Mouse (Mus musculus): Measurements from ENCODE around the gene Nipsnap2. TPM values are rescaled to one million over a fixed set of nuclear protein-coding genes. Genes with fewer than 3 reads are reported as not detected.

Nipsnap2 gene
- polyA plus RNA-seq, 1 experiment, result 1.9 TPM

- H3K4me3 ChIP-seq (replicated peaks), result no peak overlapping the region
- H3K4me1 ChIP-seq (ENCODE audit: control insufficient read depth), result peaks cover 26% of the 10 kb centered on the region
- TF ChIP-seq GATA1 (IDR thresholded peaks at IDR 0.05; ENCODE audit: low read length), result no peak
- no peak for TF ChIP-seq TAL1 (IDR thresholded peaks at IDR 0.05; ENCODE audit: low read length)
- H3K27me3 ChIP-seq (ENCODE audit: control insufficient read depth), result peaks cover 5% of the 10 kb centered on the region
- H3K36me3 ChIP-seq (ENCODE audit: control insufficient read depth), result peaks cover 46% of the 10 kb centered on the region
- no peaks in the 10 kb centered on the region for H3K9me3 ChIP-seq (ENCODE audit: control insufficient read depth, low read length)
Measured at GRCm38 (mm10) chr5:129717016-129717415, 7.8 kb upstream of the Nipsnap2 start.

GRCm38 (mm10) chr5:129720176-129720575 is 4.7 kb upstream of the Nipsnap2 start:
- TF ChIP-seq GATA1 (IDR thresholded peaks at IDR 0.05; ENCODE audit: low read length), result no peak
- TF ChIP-seq TAL1 (IDR thresholded peaks at IDR 0.05; ENCODE audit: low read length), result no peak
- H3K9me3 ChIP-seq (ENCODE audit: control insufficient read depth, low read length), result no peaks in the 10 kb centered on the region
- no peak overlapping the region for H3K4me3 ChIP-seq (replicated peaks)
- H3K4me1 ChIP-seq (ENCODE audit: control insufficient read depth), result peaks cover 36% of the 10 kb centered on the region
- peaks cover 46% of the 10 kb centered on the region for H3K36me3 ChIP-seq (ENCODE audit: control insufficient read depth)
- H3K27me3 ChIP-seq (ENCODE audit: control insufficient read depth), result no peaks in the 10 kb centered on the region

- Histone ChIP-seq H3K9me3 (ENCODE audit: control insufficient read depth, low read length) (no peaks in the 10 kb centered on the region), H3K4me1 (ENCODE audit: control insufficient read depth) (peaks cover 55% of the 10 kb centered on the region), H3K27me3 (ENCODE audit: control insufficient read depth) (no peaks in the 10 kb centered on the region), H3K4me3 (replicated peaks) (peak overlapping the region; percentile 89), H3K36me3 (ENCODE audit: control insufficient read depth) (peaks cover 15% of the 10 kb centered on the region)
- no peak for TF ChIP-seq GATA1 (IDR thresholded peaks at IDR 0.05; ENCODE audit: low read length)
- TF ChIP-seq TAL1 (IDR thresholded peaks at IDR 0.05; ENCODE audit: low read length), result no peak
Measured at GRCm38 (mm10) chr5:129724268-129724667, 595 bp upstream of the Nipsnap2 start.

GRCm38 (mm10) chr5:129725774-129726392 is 1.0 kb downstream of the Nipsnap2 start:
- Histone ChIP-seq H3K9me3 (ENCODE audit: control insufficient read depth, low read length) (no peaks in the 10 kb centered on the region), H3K4me3 (replicated peaks) (peak overlapping the region; percentile 89), H3K27me3 (ENCODE audit: control insufficient read depth) (no peaks in the 10 kb centered on the region), H3K36me3 (ENCODE audit: control insufficient read depth) (no peaks in the 10 kb centered on the region; the same call in 1 of the 2 replicates), H3K4me1 (ENCODE audit: control insufficient read depth) (peaks cover 71% of the 10 kb centered on the region)
- TF ChIP-seq GATA1 (IDR thresholded peaks at IDR 0.05; ENCODE audit: low read length) (no peak), TAL1 (IDR thresholded peaks at IDR 0.05; ENCODE audit: low read length) (no peak)

DNA sequence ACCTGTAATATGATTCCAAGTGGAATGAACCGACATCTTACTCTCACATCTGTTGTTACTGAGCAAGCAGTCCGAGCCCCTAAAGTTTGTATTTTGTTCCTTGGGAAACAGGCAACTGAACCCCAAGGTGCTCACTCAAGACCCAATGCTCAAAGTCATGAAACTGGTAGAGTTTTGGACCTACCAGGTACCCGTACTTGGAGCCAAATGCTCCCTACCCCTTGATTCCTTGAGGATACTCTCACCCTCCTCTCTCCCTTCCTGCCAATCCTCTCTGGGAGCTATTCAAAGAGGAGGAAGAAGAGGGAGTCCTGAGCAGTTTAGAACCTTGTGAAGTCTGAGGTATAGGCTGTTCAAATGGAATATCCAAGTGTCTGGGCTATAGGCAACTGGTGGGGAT is 1.9 kb downstream of the Nipsnap2 start:
- no peaks in the 10 kb centered on the region; the same call in 1 of the 2 replicates for H3K36me3 ChIP-seq (ENCODE audit: control insufficient read depth)
- peaks cover 76% of the 10 kb centered on the region for H3K4me1 ChIP-seq (ENCODE audit: control insufficient read depth)
- H3K9me3 ChIP-seq (ENCODE audit: control insufficient read depth, low read length), result no peaks in the 10 kb centered on the region
- peak overlapping the region; percentile 89 for H3K4me3 ChIP-seq (replicated peaks)
- H3K27me3 ChIP-seq (ENCODE audit: control insufficient read depth), result no peaks in the 10 kb centered on the region
- TF ChIP-seq GATA1 (IDR thresholded peaks at IDR 0.05; ENCODE audit: low read length) (no peak), TAL1 (IDR thresholded peaks at IDR 0.05; ENCODE audit: low read length) (no peak)

DNA sequence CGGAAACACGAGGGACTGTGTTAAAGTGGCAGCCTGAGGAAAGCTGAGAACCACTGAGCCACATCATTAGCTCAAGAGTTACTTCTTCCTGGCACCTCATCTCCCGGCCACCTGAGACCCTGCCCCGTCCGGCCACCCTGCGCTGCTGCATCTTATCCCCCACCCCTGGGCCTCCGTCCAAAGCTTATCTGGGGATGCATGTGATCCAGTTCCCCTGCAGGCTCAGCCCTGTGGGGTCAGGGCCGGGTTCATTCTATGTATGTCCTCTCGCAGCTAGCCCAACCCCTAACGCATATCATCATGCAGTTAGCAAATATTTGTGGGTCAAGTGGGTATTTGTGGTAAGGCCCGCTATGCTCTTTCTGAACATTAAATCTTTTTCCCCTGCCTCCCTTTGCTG is 4.4 kb downstream of the Nipsnap2 start:
- Histone ChIP-seq H3K4me1 (ENCODE audit: control insufficient read depth) (peaks cover 63% of the 10 kb centered on the region), H3K36me3 (ENCODE audit: control insufficient read depth) (peaks cover 2% of the 10 kb centered on the region), H3K9me3 (ENCODE audit: control insufficient read depth, low read length) (no peaks in the 10 kb centered on the region), H3K4me3 (replicated peaks) (peak overlapping the region; percentile 43), H3K27me3 (ENCODE audit: control insufficient read depth) (no peaks in the 10 kb centered on the region)
- no peak for TF ChIP-seq TAL1 (IDR thresholded peaks at IDR 0.05; ENCODE audit: low read length)
- no peak for TF ChIP-seq GATA1 (IDR thresholded peaks at IDR 0.05; ENCODE audit: low read length)

DNA sequence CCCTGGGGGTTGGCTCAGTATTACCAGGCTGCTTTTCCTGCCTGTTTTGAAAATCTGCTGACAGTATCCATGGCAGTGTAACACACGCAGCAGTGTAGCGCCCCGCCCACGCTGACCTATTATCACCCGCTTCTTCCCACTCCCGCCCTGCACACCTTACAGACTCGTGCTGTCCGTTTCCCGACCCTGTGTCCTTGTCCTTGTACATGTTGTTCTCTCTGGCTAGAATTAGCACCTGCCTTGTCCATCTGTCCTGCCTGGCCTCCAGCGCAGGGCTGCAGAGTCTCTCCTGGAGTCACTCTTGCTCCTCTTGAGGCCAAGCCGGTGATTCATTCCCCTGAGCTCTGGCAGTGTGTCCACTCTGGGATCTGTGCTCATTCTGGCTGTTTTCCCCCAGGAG is 5.5 kb downstream of the Nipsnap2 start:
- no peak for TF ChIP-seq TAL1 (IDR thresholded peaks at IDR 0.05; ENCODE audit: low read length)
- TF ChIP-seq GATA1 (IDR thresholded peaks at IDR 0.05; ENCODE audit: low read length), result no peak
- H3K27me3 ChIP-seq (ENCODE audit: control insufficient read depth), result no peaks in the 10 kb centered on the region
- H3K4me1 ChIP-seq (ENCODE audit: control insufficient read depth), result peaks cover 62% of the 10 kb centered on the region
- H3K36me3 ChIP-seq (ENCODE audit: control insufficient read depth), result peaks cover 7% of the 10 kb centered on the region
- peak overlapping the region; percentile 39 for H3K4me3 ChIP-seq (replicated peaks)
- no peaks in the 10 kb centered on the region for H3K9me3 ChIP-seq (ENCODE audit: control insufficient read depth, low read length)

GRCm38 (mm10) chr5:129731021-129731420 is 6.2 kb downstream of the Nipsnap2 start:
- no peaks in the 10 kb centered on the region for H3K27me3 ChIP-seq (ENCODE audit: control insufficient read depth)
- no peaks in the 10 kb centered on the region for H3K9me3 ChIP-seq (ENCODE audit: control insufficient read depth, low read length)
- TF ChIP-seq TAL1 (IDR thresholded peaks at IDR 0.05; ENCODE audit: low read length), result no peak
- TF ChIP-seq GATA1 (IDR thresholded peaks at IDR 0.05; ENCODE audit: low read length), result no peak
- peaks cover 7% of the 10 kb centered on the region for H3K36me3 ChIP-seq (ENCODE audit: control insufficient read depth)
- H3K4me3 ChIP-seq (replicated peaks), result no peak overlapping the region
- H3K4me1 ChIP-seq (ENCODE audit: control insufficient read depth), result peaks cover 58% of the 10 kb centered on the region

GRCm38 (mm10) chr5:129740976-129741375 is 16.1 kb downstream of the Nipsnap2 start:
- no peak for TF ChIP-seq TAL1 (IDR thresholded peaks at IDR 0.05; ENCODE audit: low read length)
- no peak for TF ChIP-seq GATA1 (IDR thresholded peaks at IDR 0.05; ENCODE audit: low read length)
- Histone ChIP-seq H3K9me3 (ENCODE audit: control insufficient read depth, low read length) (0 out of 2 replicates have a peak, but pooled peaks cover 5% of the 10 kb centered on the region), H3K4me3 (replicated peaks) (no peak overlapping the region), H3K4me1 (ENCODE audit: control insufficient read depth) (peaks cover 39% of the 10 kb centered on the region), H3K27me3 (ENCODE audit: control insufficient read depth) (no peaks in the 10 kb centered on the region), H3K36me3 (ENCODE audit: control insufficient read depth) (peaks cover 38% of the 10 kb centered on the region)
